Mouse (Mus musculus) left cerebral cortex, adult 2 months (tissue): ENCODE measurements at regions not wholly inside any gene's neighbourhood (a gene's known extent, or its start where the extent isn't known, plus 50 kb on each side); places are given as distances from the start of the nearest gene placed in this dataset.

ENCODE experiments used
- DNase-seq, 2 experiments: peaks; one replicate each; pipeline ENCODE4 v3.0.0; 2021 to 2022; ENCODE audit warnings: low spot score in 2 of 2, mixed read lengths in 1 of 2; ENCODE audit errors: extremely low spot score in 1 of 2
- H3K27ac ChIP-seq: fragments of 200-600 bp; 2 replicates; pipeline ENCODE4 v1.8.1; 2022
- H3K4me3 ChIP-seq: fragments of 200-600 bp; 2 replicates; pipeline ENCODE4 v1.8.1; 2022
- CTCF ChIP-seq: fragments of 200-600 bp; IDR thresholded peaks from 2 replicates; pipeline ENCODE4 v1.8.1; 2022; ENCODE audit warnings: antibody characterized with exemption, mild to moderate bottlenecking, moderate library complexity
- intact Hi-C: fragments of 180-260 bp; cut with DNase I; formaldehyde crosslinking; loops from one replicate; pipeline ENCODE4 v1.15.1; 2025

DNA sequence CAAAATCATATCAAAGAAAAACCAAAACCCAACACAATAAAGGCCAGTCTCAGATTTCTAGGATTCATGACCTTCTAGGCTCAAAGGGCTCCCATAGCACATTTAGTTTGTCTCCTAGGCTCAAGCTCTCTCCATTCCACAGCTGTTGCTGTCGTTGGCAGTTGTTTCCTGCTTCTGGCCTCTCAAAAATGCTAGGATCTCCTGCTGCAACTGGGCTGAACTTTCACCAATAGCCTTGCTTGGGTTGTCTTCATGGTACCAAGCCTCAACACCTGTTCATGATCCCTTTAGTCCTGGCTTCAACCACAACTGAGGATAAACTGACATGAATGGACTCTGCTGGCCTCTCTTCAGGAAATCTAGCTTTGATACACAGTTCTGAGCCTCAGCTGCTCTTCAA lies 115.9 kb upstream of the Ssbp2 start:
- H3K4me3 ChIP-seq = no peak overlapping the region
- no peak overlapping the region for H3K27ac ChIP-seq
- TF ChIP-seq CTCF = no peak
- intact Hi-C loops = no loop called here
- DNase-seq = no peak

DNA sequence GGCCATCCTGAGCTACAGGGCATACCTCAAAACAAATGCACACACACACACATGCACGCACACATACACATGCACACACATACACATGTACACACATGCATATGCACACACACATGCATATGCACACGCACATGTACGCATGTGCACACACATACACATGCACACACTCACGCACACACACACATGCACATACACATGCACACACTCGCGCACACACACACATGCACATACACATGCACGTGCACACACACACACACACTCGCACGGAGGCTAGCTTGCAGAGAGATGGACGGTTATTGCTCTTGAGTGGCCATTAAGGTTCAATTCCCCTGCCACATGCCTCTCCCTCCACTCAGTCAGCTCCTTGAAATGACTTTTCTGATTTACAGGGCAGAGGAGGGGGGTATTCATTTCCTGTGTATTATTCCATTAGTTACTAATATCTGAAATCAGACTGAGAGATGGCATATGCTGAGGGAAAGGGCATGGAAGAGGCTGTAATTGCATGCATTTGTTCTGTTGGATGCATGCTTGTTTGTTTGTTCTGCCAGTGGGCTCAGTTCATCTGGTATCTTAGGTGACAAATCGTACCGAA lies 111.5 kb upstream of the Ssbp2 start:
- TF ChIP-seq CTCF = no peak
- Histone ChIP-seq H3K27ac (no peak overlapping the region), H3K4me3 (no peak overlapping the region)
- DNase-seq = no peak
- intact Hi-C loops = no loop called here

DNA sequence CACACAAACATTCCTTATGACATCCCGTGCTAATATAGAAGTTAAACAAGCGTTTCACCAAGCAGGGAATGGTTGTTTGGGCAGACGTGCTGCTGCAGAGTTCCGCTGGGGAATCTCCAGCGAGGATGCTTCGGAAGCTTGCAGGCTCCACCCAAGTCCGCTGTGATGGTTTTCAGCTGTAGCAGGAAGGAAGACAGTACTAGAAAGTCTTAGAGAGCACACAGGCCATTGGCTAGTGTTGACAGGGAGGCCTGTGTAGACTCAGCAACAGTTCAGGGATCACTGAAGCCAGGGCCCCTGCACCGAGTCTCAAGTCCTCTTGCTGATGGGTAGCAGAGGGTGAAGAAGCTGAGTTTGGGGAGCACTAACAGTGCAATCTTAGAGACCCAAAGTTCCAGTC lies 107.8 kb upstream of the Ssbp2 start:
- DNase-seq = no peak
- intact Hi-C loops = no loop called here
- no peak overlapping the region for H3K27ac ChIP-seq
- H3K4me3 ChIP-seq = no peak overlapping the region
- TF ChIP-seq CTCF = no peak

DNA sequence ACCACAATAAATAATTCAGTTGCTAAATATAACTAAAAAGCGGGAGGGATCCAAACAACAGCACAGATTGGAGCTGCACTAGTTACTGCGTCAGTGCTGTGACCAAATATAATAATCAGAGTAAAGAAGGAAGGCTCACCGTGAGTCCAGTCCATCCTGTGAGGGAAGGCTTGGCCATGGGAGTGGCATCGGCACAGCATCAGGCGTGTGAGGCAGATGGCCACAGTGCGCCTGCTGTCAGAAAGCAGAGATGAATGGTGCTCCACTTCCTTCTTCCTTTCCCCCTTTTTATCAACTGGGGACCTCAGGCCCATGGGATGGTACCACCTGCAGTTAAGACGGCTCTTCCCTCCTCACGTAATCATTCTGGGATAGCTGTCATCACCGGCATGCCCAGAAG lies 103.6 kb upstream of the Ssbp2 start:
- H3K27ac ChIP-seq = no peak overlapping the region
- H3K4me3 ChIP-seq = no peak overlapping the region
- intact Hi-C loops = no loop called here
- DNase-seq = no peak
- no peak for TF ChIP-seq CTCF

DNA sequence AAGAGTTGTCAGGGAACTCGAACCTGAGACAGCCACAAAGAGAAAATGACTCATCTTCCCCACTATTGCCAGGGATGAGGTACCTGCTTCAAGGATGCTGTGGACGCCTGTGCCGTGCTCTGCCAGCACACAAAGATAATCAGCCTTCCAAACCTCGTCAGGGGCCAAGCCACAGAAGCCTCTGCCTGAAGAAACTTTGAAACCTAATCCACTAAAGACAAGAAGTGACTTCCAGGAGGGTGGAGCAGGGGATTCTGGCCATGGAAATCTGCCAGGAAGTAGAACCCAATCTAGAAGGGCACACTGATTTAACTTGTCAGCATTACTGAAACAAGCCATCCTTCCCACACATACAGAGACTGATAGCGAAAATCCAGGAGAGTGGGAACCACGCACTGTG lies 100.0 kb upstream of the Ssbp2 start:
- intact Hi-C loops = no loop called here
- no peak for TF ChIP-seq CTCF
- H3K4me3 ChIP-seq = no peak overlapping the region
- H3K27ac ChIP-seq = no peak overlapping the region
- no peak for DNase-seq

DNA sequence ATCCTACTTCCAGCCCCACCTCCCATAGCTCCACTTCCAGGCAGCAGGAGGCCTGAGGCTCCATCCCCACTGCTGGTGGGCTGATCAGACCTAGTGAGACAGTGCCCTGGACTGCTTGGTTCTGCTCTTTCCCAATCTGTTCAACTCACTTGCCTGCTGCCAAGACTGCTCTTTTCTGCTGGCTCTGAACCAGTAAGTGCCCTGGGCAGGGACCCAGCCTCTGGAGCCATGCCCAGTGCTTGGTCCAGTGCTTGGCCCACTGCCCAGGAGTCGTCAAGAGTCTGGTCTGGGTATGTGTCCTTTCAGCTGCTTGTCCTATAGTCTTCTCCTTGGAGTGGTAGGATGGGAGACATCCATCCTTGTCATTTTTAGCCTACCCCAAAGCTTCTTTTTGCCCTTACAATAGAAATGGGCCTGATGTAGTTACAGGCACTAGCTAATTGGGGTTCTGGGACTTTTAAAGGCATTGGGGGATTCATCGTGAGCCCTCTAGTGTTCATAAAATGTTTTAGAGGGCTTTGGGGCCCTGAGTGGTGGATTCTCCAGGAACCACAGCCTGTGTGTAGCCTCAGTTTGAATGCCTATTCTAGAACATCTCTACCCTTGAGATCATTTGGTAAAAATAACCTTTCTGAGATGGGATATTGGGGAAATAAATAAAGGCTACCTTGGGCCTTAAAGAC lies 94.7 kb upstream of the Ssbp2 start:
- TF ChIP-seq CTCF = peak; percentile 37
- Histone ChIP-seq H3K27ac (no peak overlapping the region), H3K4me3 (no peak overlapping the region)
- DNase-seq = peak; percentile 79 to 84
- intact Hi-C loops = no loop called here

DNA sequence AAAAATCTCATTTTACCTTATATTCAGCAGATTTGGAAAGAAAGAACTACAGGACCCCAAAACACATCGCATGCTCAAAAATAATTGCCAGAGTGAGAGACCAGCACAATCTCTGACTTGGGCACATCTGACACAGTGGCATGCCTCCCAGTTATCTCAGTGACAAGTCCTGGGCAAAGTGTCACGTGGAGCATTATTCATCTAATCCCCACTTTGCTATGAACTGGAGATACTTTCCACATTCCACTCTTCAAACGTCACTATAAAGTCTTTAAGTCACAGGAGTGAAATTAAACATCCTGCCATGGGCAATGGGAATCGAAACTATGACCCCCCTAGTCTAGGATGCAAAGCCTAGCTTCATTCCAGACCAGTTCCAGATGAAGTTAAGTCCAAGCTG lies 93.5 kb upstream of the Ssbp2 start:
- TF ChIP-seq CTCF = no peak
- Histone ChIP-seq H3K4me3 (no peak overlapping the region), H3K27ac (no peak overlapping the region)
- intact Hi-C loops = no loop called here
- no peak for DNase-seq

DNA sequence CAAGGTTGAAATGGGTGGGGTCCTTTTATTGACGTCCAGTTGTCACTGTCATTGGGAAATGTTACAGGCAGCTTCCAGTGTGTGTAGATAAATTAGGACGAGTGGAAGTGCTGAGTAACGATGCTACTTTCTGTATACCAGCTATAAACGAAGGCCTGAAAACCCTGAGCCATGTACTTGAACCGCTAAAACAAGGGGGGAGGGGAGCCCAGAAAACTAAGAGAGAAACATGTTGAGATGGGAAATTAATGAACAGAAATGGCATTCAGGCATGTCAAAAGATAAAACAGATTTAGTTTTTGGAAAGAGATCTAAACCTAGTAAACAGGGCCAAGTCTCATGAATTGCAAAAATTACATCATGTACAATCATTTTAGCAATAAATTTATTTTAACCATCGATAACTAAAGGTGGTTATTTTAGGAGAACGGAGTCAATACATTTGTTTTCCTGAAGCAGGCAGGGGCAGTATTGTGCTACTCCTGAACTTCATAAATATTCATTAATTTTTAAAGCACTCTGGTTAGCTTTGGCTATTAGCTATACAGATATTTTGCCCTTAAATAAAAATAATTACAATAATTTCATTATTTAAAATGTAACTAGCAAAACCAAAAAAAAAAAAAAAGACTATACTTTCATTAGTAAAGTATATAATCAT lies 92.1 kb upstream of the Ssbp2 start:
- no peak for DNase-seq

DNA sequence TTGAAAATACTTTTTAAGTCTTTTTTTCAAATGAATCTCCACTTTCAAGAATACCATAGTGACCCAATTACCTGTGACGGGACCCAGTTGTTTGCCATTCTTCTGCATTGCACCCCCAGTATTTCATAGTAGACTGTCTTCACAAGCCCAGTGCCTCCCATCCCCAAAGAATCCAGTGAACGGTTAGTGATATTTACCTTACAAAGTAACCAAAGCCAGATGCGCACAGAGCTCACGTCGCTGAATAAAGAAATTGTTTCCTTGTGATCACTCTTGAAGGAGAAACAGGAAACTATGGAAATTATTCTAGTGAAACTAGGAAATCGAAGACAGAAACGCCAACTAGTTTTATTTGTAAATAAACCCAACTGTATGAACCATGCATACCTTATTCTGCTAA lies 91.4 kb upstream of the Ssbp2 start:
- intact Hi-C loops = no loop called here
- no peak for DNase-seq
- Histone ChIP-seq H3K4me3 (no peak overlapping the region), H3K27ac (no peak overlapping the region)
- no peak for TF ChIP-seq CTCF

More for the DNA sequence above, 92.1 kb upstream of the Ssbp2 start:
- peak; percentile 26 for TF ChIP-seq CTCF
- H3K27ac ChIP-seq = no peak overlapping the region
- no peak overlapping the region for H3K4me3 ChIP-seq
- intact Hi-C loops = no loop called here

DNA sequence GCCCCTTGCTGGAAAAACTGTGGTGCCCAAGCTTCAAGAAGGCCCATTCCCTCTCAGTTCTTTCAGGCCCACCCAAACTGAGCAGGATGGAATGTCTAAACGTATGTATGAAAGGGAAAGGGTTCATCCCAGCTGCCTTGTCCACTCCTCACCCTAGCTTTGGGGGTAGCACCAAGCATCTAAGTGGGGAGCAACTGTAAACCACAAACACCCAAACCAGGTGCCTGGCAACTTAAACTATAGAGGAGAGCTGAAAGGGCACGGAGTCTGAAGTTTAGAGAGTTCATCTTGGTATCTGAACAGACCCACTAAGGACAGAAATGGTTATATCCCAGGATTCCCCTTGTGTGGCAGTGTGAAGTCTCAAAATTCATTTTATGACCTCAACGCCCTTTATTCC lies 90.1 kb upstream of the Ssbp2 start:
- Histone ChIP-seq H3K4me3 (peak overlapping the region; percentile 52), H3K27ac (peak overlapping the region; percentile 92)
- intact Hi-C loops = loop anchor here (2.0 to 5.0 kb wide), 3 partner anchors 61 to 403 kb away; no protein-coding TSS in a partner anchor
- no peak for TF ChIP-seq CTCF
- DNase-seq = no peak

DNA sequence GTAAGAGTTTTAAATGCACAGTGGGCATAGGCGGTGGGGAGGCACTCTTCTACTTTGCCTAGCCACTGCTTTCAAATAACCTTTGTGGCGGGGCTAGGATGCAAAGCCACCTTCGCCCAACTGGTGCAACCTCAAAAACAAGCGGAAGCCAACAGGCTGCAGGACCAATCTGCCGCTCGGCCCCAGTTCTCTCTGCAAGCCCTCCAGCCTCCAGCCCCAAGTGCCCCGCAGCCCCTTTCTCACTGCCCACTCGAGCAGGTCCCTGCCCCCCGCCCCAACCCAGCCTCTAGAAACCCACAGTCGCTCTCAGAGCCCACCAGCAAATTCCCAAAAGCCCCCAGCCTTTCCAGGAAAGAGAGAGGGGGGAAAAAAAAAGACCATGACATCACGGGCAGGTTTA lies 89.6 kb upstream of the Ssbp2 start:
- DNase-seq = peak in 1 of 2 experiments; percentile 17
- Histone ChIP-seq H3K27ac (peak overlapping the region; percentile 92), H3K4me3 (peak overlapping the region; percentile 52)
- TF ChIP-seq CTCF = no peak
- intact Hi-C loops = loop anchor here (2.0 to 5.0 kb wide), 3 partner anchors 60 to 403 kb away; no protein-coding TSS in a partner anchor

DNA sequence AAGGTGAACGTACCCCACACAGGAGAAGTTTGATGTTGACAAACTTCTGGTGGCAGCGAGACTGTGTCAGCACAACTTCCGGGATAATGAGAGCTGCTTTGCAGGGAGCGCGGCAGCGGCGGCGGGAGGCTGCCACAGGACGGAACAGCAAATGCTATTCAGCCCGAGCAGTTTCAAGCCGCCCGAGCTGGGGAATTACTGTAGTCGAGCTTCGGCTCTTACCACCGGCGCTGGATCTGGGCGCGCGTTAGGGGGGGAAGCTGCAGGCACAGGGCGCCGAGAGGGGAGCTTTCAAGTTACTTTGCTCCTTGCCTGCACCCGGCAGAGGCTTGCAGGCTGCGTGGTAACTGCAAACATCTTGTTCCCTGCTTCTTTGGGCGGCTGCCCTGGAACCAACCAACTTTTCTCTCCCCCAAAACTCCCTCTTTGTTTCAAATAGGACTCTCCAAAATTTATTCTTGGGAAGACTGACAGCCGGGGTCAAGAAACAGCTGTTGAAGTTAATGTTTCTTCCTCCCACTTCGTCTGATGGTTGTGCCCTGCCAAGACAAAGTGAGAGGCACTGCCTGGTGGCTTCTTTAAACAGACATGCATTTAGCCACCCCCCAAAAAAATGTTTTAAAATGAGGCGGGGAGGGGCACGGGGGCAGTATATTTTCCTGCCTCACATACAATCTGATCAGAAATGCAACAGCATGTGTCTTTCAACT lies 89.0 kb upstream of the Ssbp2 start:
- intact Hi-C loops = loop anchor here (1.0 to 5.0 kb wide), 6 partner anchors 50 to 404 kb away; partner anchors contain the start of gene Ssbp2
- Histone ChIP-seq H3K4me3 (peak overlapping the region; percentile 52), H3K27ac (peak overlapping the region; percentile 92)
- peak; percentile 91 to 92 for DNase-seq
- TF ChIP-seq CTCF = no peak
